ENCODE assay signal across 7 mouse cellular contexts in the genomic region with DNA sequence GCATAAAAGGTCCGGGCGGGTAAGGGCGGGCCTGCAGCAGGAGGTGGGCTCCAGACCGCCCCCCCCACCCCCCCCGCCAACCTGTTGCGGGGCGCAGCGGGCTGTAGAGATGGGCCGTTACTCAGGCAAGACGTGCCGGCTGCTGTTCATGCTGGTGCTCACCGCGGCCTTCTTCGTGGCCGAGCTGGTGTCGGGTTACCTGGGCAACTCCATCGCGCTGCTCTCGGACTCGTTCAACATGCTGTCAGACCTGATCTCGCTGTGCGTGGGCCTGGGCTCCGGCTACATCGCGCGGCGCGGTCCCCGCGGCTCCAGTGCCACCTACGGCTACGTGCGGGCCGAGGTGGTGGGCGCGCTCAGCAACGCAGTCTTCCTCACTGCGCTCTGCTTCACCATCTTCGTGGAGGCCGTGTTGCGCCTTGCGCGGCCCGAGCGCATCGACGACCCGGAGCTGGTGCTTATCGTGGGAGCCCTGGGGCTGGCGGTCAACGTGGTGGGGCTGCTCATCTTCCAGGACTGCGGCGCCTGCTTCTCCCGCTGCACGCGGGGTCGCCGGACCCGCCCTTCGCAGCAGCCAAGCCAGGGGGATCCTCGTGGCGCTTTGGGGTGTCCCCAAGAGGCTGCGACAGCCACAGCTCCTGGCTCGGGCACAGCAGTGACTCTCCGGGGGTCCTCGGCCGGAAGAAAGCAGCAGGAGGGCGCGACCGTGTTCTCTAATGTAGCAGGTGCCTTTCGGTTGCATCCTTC. TPM values are rescaled to one million over a fixed set of nuclear protein-coding genes. Genes with fewer than 3 reads are reported as not detected.
DNase-seq lines count a peak whose midpoint lies in the region; ATAC-seq and TF ChIP-seq lines count a peak whose summit lies in the region.

No protein-coding gene starts in this region.

- no peak overlapping the region for H3K4me3 ChIP-seq in thymus, adult 2 months (ENCODE audit: control insufficient read depth, insufficient read depth, low read length)
- H3K4me3 ChIP-seq in forebrain, postnatal 0 days (ENCODE audit: low read depth, low read length), result peak overlapping the region; percentile 75
- peak overlapping the region; percentile 81 for H3K4me3 ChIP-seq in liver, embryonic 16.5 days (ENCODE audit: low read depth, low read length)

- no peak overlapping the region for H3K27ac ChIP-seq in thymus, adult 2 months (ENCODE audit: control insufficient read depth, insufficient read depth, low read length)
- peak overlapping the region; percentile 79 for H3K27ac ChIP-seq in forebrain, postnatal 0 days (ENCODE audit: low read depth, low read length)
- H3K27ac ChIP-seq in liver, embryonic 16.5 days (ENCODE audit: low read length), result peak overlapping the region; percentile 98

- no peak for TF ChIP-seq CTCF in thymus, adult 2 months (IDR thresholded peaks at IDR 0.05; ENCODE audit: borderline replicate concordance, control insufficient read depth, extremely low read depth, insufficient read depth, low read length, poor library complexity)
- TF ChIP-seq CTCF in forebrain, postnatal 0 days (IDR thresholded peaks at IDR 0.05; ENCODE audit: low read depth), result no peak

- no peaks in the 10 kb centered on the region for H3K9me3 ChIP-seq in forebrain, postnatal 0 days (ENCODE audit: low read length)
- no peaks in the 10 kb centered on the region for H3K9me3 ChIP-seq in liver, embryonic 16.5 days (replicated peaks; ENCODE audit: control insufficient read depth, low read length)

- peak overlapping the region; percentile 91 for H3K9ac ChIP-seq in forebrain, postnatal 0 days
- peak overlapping the region; percentile 94 for H3K9ac ChIP-seq in liver, embryonic 16.5 days (ENCODE audit: low read depth, low read length)

- TF ChIP-seq POLR2A in thymus, adult 2 months (IDR thresholded peaks at IDR 0.05; ENCODE audit: control insufficient read depth, extremely low read depth, insufficient read depth, low read length, poor library complexity), result no peak

- ATAC-seq in forebrain, postnatal 0 days, result peak; percentile 74
- peak; percentile 10 for ATAC-seq in liver, embryonic 16.5 days (ENCODE audit: low read depth)

- peak overlapping the region; percentile 82 for H3K4me2 ChIP-seq in forebrain, postnatal 0 days (ENCODE audit: low read depth)
- peak overlapping the region; percentile 62 for H3K4me2 ChIP-seq in liver, embryonic 16.5 days (ENCODE audit: low read depth, low read length)

- DNase-seq in thymus, postnatal 25 days, result peak; percentile 1
- no peak for DNase-seq in thymus, adult 2 months
- peak; percentile 54 to 58 for DNase-seq in cerebellum, postnatal 25 days
- DNase-seq in forebrain, postnatal 0 days, result peak; percentile 72
- peak; percentile 41 to 58 for DNase-seq in kidney, postnatal 4 days
- peak; percentile 14 to 24 for DNase-seq in spleen, postnatal 14 days (ENCODE audit: low spot score in 2 of 2)

- no peaks in the 10 kb centered on the region for H3K4me1 ChIP-seq in thymus, adult 2 months (replicated peaks; ENCODE audit: control insufficient read depth, insufficient read depth, low read length)
- peaks cover 12% of the 10 kb centered on the region; the same call in 1 of the 2 replicates for H3K4me1 ChIP-seq in forebrain, postnatal 0 days (ENCODE audit: insufficient read depth)
- peaks cover 73% of the 10 kb centered on the region for H3K4me1 ChIP-seq in liver, embryonic 16.5 days (ENCODE audit: control insufficient read depth, low read depth, low read length)

- 2% methylated on average over 71 of the region's 71 CpGs for whole genome bisulfite sequencing in thymus, adult 2 months
- 2% methylated on average over 71 of the region's 71 CpGs for WGBS in forebrain, postnatal 0 days
- WGBS in liver, embryonic 16.5 days (ENCODE audit: insufficient replicate concordance), result under 1% methylated on average over 70 of the region's 71 CpGs

- H3K36me3 ChIP-seq in thymus, adult 2 months (ENCODE audit: control insufficient read depth, insufficient read depth, low read length), result no peaks in the 10 kb centered on the region
- 0 out of 2 replicates have a peak, but pooled peaks cover 6% of the 10 kb centered on the region for H3K36me3 ChIP-seq in forebrain, postnatal 0 days (ENCODE audit: insufficient read depth)
- H3K36me3 ChIP-seq in liver, embryonic 16.5 days (ENCODE audit: control insufficient read depth, insufficient read depth), result peaks cover 24% of the 10 kb centered on the region

- H3K27me3 ChIP-seq in thymus, adult 2 months (ENCODE audit: control insufficient read depth, insufficient read depth, low read length), result peaks cover 9% of the 10 kb centered on the region; the same call in 1 of the 2 replicates
- H3K27me3 ChIP-seq in forebrain, postnatal 0 days (ENCODE audit: insufficient read depth, low read length), result no peaks in the 10 kb centered on the region
- no peaks in the 10 kb centered on the region for H3K27me3 ChIP-seq in liver, embryonic 16.5 days (ENCODE audit: control insufficient read depth, insufficient read depth, low read depth, low read length)

RNA-seq across cellular contexts. Expression of a gene that starts 0.5 kb away (rescaled TPM):
- 0.09 and 0.19 TPM in 2 replicates for polyA plus RNA-seq in thymus, adult 2 months (2012; rRNA removed)
- total RNA-seq in forebrain, postnatal 0 days (2014; rRNA removed), result 12.9 and 15.8 TPM in 2 replicates
- polyA plus RNA-seq in forebrain, postnatal 0 days (2015; fragmentation: Nextera tagmentation; extraction: Ambion mirVana), result 3.2 and 5.0 TPM in 2 replicates
- polyA plus RNA-seq in liver, embryonic 16.5 days (2015; fragmentation: Nextera tagmentation; extraction: Ambion mirVana), result 13.0 and 15.6 TPM in 2 replicates
